ENCODE assay signal across 8 mouse cellular contexts in the genomic region with DNA sequence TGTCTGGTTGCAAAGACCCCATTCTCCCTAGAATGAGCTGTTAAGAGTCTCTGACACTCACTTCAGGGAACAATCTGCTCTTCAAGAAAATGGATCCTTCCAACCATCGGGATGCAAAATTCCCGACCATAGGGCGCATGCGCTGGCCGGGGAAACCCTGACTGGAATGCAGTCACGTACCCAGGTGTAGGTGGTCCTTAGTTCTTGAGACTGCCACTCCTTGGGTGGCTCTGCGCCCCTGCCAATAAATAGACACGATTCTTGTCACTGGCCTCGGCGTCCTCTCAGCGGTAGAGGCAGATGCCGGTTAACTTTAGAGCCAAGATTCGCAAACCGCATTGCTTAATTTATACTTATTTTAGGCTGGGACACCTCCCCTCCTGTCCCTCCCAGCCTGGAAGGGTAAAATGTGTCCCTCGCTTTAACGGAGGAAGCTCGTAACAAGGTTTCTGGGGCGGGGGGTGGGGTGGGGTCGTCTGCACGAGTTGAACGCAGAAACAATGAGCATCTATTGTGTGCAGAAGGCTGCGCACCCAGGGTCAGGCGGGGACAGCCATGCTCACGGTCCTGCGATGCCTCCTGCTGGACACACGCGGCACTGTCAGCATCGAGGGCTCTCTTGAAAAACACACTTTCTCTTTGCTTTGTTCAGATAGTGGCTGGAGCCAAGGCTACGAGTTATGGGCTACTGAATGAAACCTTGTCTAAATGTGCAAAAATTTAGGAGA. TPM values are rescaled to one million over a fixed set of nuclear protein-coding genes. Genes with fewer than 3 reads are reported as not detected.
DNase-seq lines count a peak whose midpoint lies in the region; ATAC-seq and TF ChIP-seq lines count a peak whose summit lies in the region.

No protein-coding gene starts in this region.

- H3K4me2 ChIP-seq in heart, embryonic 11.5 days, result peak overlapping the region; percentile 76
- H3K4me2 ChIP-seq in kidney, embryonic 15.5 days, result peak overlapping the region; percentile 83

- TF ChIP-seq CTCF in brain, embryonic 14.5 days (IDR thresholded peaks at IDR 0.05; ENCODE audit: borderline replicate concordance, extremely low read depth, insufficient read depth, insufficient read length), result peak; percentile 94
- peak; percentile 99 for TF ChIP-seq CTCF in liver, adult 2 months (IDR thresholded peaks at IDR 0.05; ENCODE audit: low read depth, low read length)

- no peaks in the 10 kb centered on the region for H3K27me3 ChIP-seq in heart, embryonic 11.5 days (ENCODE audit: control insufficient read depth, insufficient read depth, low read length)
- H3K27me3 ChIP-seq in kidney, embryonic 15.5 days, result no peaks in the 10 kb centered on the region
- no peaks in the 10 kb centered on the region for H3K27me3 ChIP-seq in liver, adult 2 months (ENCODE audit: control insufficient read depth, insufficient read depth, low read length)

- peaks cover 21% of the 10 kb centered on the region for H3K4me1 ChIP-seq in heart, embryonic 11.5 days (ENCODE audit: control insufficient read depth, insufficient read depth, low read length)
- peaks cover 57% of the 10 kb centered on the region for H3K4me1 ChIP-seq in kidney, embryonic 15.5 days
- H3K4me1 ChIP-seq in liver, adult 2 months (ENCODE audit: control insufficient read depth, insufficient read depth, low read length), result peaks cover 22% of the 10 kb centered on the region

- H3K9me3 ChIP-seq in heart, embryonic 11.5 days (replicated peaks; ENCODE audit: control insufficient read depth, low read length), result no peaks in the 10 kb centered on the region
- H3K9me3 ChIP-seq in kidney, embryonic 15.5 days (replicated peaks), result no peaks in the 10 kb centered on the region

- H3K4me3 ChIP-seq in heart, embryonic 11.5 days (ENCODE audit: low read depth, low read length), result peak overlapping the region; percentile 43
- H3K4me3 ChIP-seq in kidney, embryonic 15.5 days (replicated peaks), result peak overlapping the region; percentile 40
- no peak overlapping the region for H3K4me3 ChIP-seq in liver, adult 2 months (ENCODE audit: insufficient read depth, low read depth, low read length)

- peak overlapping the region; percentile 62 for H3K27ac ChIP-seq in heart, embryonic 11.5 days (ENCODE audit: low read depth, low read length)
- H3K27ac ChIP-seq in kidney, embryonic 15.5 days, result peak overlapping the region; percentile 92
- peak overlapping the region; percentile 58; the same call in 1 of the 2 replicates for H3K27ac ChIP-seq in liver, adult 2 months (replicated peaks; ENCODE audit: insufficient read depth, low read depth, low read length)

- H3K36me3 ChIP-seq in heart, embryonic 11.5 days (ENCODE audit: control insufficient read depth, insufficient read depth, low read length), result peaks cover 24% of the 10 kb centered on the region
- H3K36me3 ChIP-seq in kidney, embryonic 15.5 days, result peaks cover 24% of the 10 kb centered on the region
- H3K36me3 ChIP-seq in liver, adult 2 months (ENCODE audit: control insufficient read depth, insufficient read depth, low read length), result peaks cover 22% of the 10 kb centered on the region

- peak; percentile 64 for ATAC-seq in erythroblast, adult 5-6 weeks (replicated peaks; ENCODE audit: low FRiP score, poor library complexity, severe bottlenecking)
- no peak for ATAC-seq in heart, embryonic 11.5 days (replicated peaks; ENCODE audit: insufficient number of reproducible peaks, low FRiP score, low TSS enrichment)
- ATAC-seq in kidney, embryonic 15.5 days (replicated peaks; ENCODE audit: low FRiP score), result peak; percentile 27; the same call in 1 of the 2 replicates

- H3K79me2 ChIP-seq in liver, adult 2 months (ENCODE audit: control insufficient read depth, insufficient read depth, low read length), result peaks cover 20% of the 10 kb centered on the region

- WGBS in heart, embryonic 11.5 days (ENCODE audit: insufficient replicate concordance), result 1% methylated on average over 29 of the region's 29 CpGs
- 2% methylated on average over 29 of the region's 29 CpGs for WGBS in kidney, embryonic 15.5 days
- 12% methylated on average over 29 of the region's 29 CpGs for WGBS in liver, adult 2 months

- peak; percentile 94 for DNase-seq in CD4-positive, CD25-positive, alpha-beta regulatory T cell, adult 2 months (ENCODE audit: low read depth, low spot score)
- peak; percentile 95 for DNase-seq in brain, embryonic 14.5 days (ENCODE audit: low read depth)
- DNase-seq in liver, adult 2 months (ENCODE audit: extremely low read depth, low read depth, low spot score), result peak; percentile 57
- DNase-seq in monocyte, adult 2 months (ENCODE audit: low read depth in 1 of 2, low spot score in 2 of 2), result peak; percentile 44 to 73
- peak; percentile 86 to 90 for DNase-seq in spleen, postnatal 14 days (ENCODE audit: low spot score in 2 of 2)

- TF ChIP-seq POLR2A in brain, embryonic 14.5 days (IDR thresholded peaks at IDR 0.05; ENCODE audit: borderline replicate concordance, extremely low read depth, insufficient read depth, insufficient read length, poor library complexity, severe bottlenecking), result no peak; the same call in 1 of the 2 replicates
- TF ChIP-seq POLR2A in liver, adult 2 months (IDR thresholded peaks at IDR 0.05; ENCODE audit: extremely low read depth, insufficient read depth, low read length), result no peak

- H3K9ac ChIP-seq in heart, embryonic 11.5 days (ENCODE audit: low read depth, low read length), result peak overlapping the region; percentile 57
- H3K9ac ChIP-seq in kidney, embryonic 15.5 days, result peak overlapping the region; percentile 35
- H3K9ac ChIP-seq in liver, adult 2 months (ENCODE audit: low read depth, low read length), result no peak overlapping the region

RNA-seq across cellular contexts. Expression of gene Eef2, which starts 1.6 kb away (rescaled TPM):
- polyA plus RNA-seq in brain, embryonic 14.5 days (2012; rRNA removed), result 1,504 and 1,952 TPM in 2 replicates
- 227 and 267 TPM in 2 replicates for total RNA-seq in erythroblast, adult 5-6 weeks (2015; ENCODE audit: low replicate concordance)
- total RNA-seq in erythroblast, adult 5-6 weeks (2017; ENCODE audit: low replicate concordance), result 388 and 458 TPM in 2 replicates
- polyA plus RNA-seq in heart, embryonic 11.5 days (2014; fragmentation: Nextera tagmentation; extraction: Ambion mirVana), result 313 and 338 TPM in 2 replicates
- 563 and 597 TPM in 2 replicates for polyA plus RNA-seq in kidney, embryonic 15.5 days (2015; fragmentation: Nextera tagmentation; extraction: Ambion mirVana)
- total RNA-seq in liver, adult 2 months (2014; rRNA removed), result 812 and 946 TPM in 2 replicates
- polyA plus RNA-seq in liver, adult 2 months (2012; rRNA removed), result 1,151 and 1,204 TPM in 2 replicates

RNA-seq across cellular contexts. Expression of gene Pias4, which starts 7.1 kb away (rescaled TPM):
- 38.4 and 47.8 TPM in 2 replicates for polyA plus RNA-seq in brain, embryonic 14.5 days (2012; rRNA removed)
- total RNA-seq in erythroblast, adult 5-6 weeks (2015; ENCODE audit: low replicate concordance), result 4.4 and 11.3 TPM in 2 replicates
- total RNA-seq in erythroblast, adult 5-6 weeks (2017; ENCODE audit: low replicate concordance), result 12.3 and 19.3 TPM in 2 replicates
- 39.4 and 39.7 TPM in 2 replicates for polyA plus RNA-seq in heart, embryonic 11.5 days (2014; fragmentation: Nextera tagmentation; extraction: Ambion mirVana)
- polyA plus RNA-seq in kidney, embryonic 15.5 days (2015; fragmentation: Nextera tagmentation; extraction: Ambion mirVana), result 48.6 and 51.2 TPM in 2 replicates
- total RNA-seq in liver, adult 2 months (2014; rRNA removed), result 8.9 and 10.1 TPM in 2 replicates
- 17.8 and 22.7 TPM in 2 replicates for polyA plus RNA-seq in liver, adult 2 months (2012; rRNA removed)

RNA-seq across cellular contexts. Expression of gene Dapk3, which starts 8.0 kb away (rescaled TPM):
- 82.3 and 88.4 TPM in 2 replicates for polyA plus RNA-seq in brain, embryonic 14.5 days (2012; rRNA removed)
- total RNA-seq in erythroblast, adult 5-6 weeks (2015; ENCODE audit: low replicate concordance), result 3.3 and 7.3 TPM in 2 replicates
- total RNA-seq in erythroblast, adult 5-6 weeks (2017; ENCODE audit: low replicate concordance), result 10.8 and 11.8 TPM in 2 replicates
- 44.1 and 47.4 TPM in 2 replicates for polyA plus RNA-seq in heart, embryonic 11.5 days (2014; fragmentation: Nextera tagmentation; extraction: Ambion mirVana)
- polyA plus RNA-seq in kidney, embryonic 15.5 days (2015; fragmentation: Nextera tagmentation; extraction: Ambion mirVana), result 41.0 and 47.9 TPM in 2 replicates
- total RNA-seq in liver, adult 2 months (2014; rRNA removed), result 14.1 and 16.0 TPM in 2 replicates
- polyA plus RNA-seq in liver, adult 2 months (2012; rRNA removed), result 42.5 and 44.2 TPM in 2 replicates

RNA-seq across cellular contexts. Expression of gene 4930442H23Rik, which starts 8.9 kb away (rescaled TPM):
- polyA plus RNA-seq in brain, embryonic 14.5 days (2012; rRNA removed), result not detected in 2 replicates
- total RNA-seq in erythroblast, adult 5-6 weeks (2015; ENCODE audit: low replicate concordance), result not detected in 2 replicates
- not detected in 2 replicates for total RNA-seq in erythroblast, adult 5-6 weeks (2017; ENCODE audit: low replicate concordance)
- polyA plus RNA-seq in heart, embryonic 11.5 days (2014; fragmentation: Nextera tagmentation; extraction: Ambion mirVana), result 0.21 TPM in 1 of 2 replicates, not detected in the other
- not detected in 2 replicates for polyA plus RNA-seq in kidney, embryonic 15.5 days (2015; fragmentation: Nextera tagmentation; extraction: Ambion mirVana)
- total RNA-seq in liver, adult 2 months (2014; rRNA removed), result not detected in 2 replicates
- polyA plus RNA-seq in liver, adult 2 months (2012; rRNA removed), result not detected in 2 replicates

RNA-seq across cellular contexts. Expression of gene Nmrk2, which starts 27.1 kb away (rescaled TPM):
- polyA plus RNA-seq in brain, embryonic 14.5 days (2012; rRNA removed), result 0.18 and 0.21 TPM in 2 replicates
- total RNA-seq in erythroblast, adult 5-6 weeks (2015; ENCODE audit: low replicate concordance), result not detected in 2 replicates
- not detected in 2 replicates for total RNA-seq in erythroblast, adult 5-6 weeks (2017; ENCODE audit: low replicate concordance)
- polyA plus RNA-seq in heart, embryonic 11.5 days (2014; fragmentation: Nextera tagmentation; extraction: Ambion mirVana), result 2.2 and 3.6 TPM in 2 replicates
- polyA plus RNA-seq in kidney, embryonic 15.5 days (2015; fragmentation: Nextera tagmentation; extraction: Ambion mirVana), result 0.18 TPM in 1 of 2 replicates, not detected in the other
- total RNA-seq in liver, adult 2 months (2014; rRNA removed), result 0.09 TPM in 1 of 2 replicates, not detected in the other
- polyA plus RNA-seq in liver, adult 2 months (2012; rRNA removed), result not detected in 2 replicates
